Mouse (Mus musculus) lung, adult 18-20 months (tissue): ENCODE data around the gene Magea8.
"Not testable (repeated sequence)": the region's sequence is repeated elsewhere in the genome, so short reads cannot be mapped to it uniquely, and the experiment has no call there.

Source experiments
- DNase-seq, 2 experiments: peaks; one replicate each; pipeline ENCODE4 v3.0.0; 2022; ENCODE audit warnings: mixed read lengths in 2 of 2

Gene Magea8

GRCm38 (mm10) chrX:154995750-154996149 is at the start of gene Magea8:
Gene Magea8 (minus strand): TSS chrX:154995850.
- not testable (repeated sequence) for DNase-seq

DNA sequence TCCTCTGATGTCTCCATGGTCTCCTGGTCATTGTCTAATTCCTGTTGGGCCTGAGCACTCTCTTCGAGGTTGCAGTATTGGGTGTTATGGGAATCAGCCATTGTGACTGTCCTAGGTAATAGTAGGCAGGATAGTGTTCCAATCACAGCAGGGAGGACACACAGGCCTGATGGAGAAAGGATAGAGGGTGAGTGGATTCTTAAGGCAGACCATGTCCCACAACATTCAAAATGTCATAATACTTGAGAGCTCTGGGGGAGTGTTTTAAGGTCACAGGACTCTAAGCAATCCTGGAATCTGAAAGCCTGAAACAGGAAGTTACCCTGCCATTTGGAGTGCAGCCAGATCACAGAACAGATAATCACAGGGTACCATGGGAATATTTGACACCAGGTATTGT is 46.2 kb downstream of the Magea8 start, which contains the start of gene Magea3:
Magea3 (minus strand) TSS at position 101 of the 400 bp plus-strand sequence.
- not testable (repeated sequence) for DNase-seq

- DNase-seq: not testable (repeated sequence)
These were observed 59.8 kb downstream of the Magea8 start, which contains the start of gene Magea6 for GRCm38 (mm10) chrX:154935887-154936286. Gene Magea6 (minus strand): TSS chrX:154935987.
